Mouse (Mus musculus): Measurements from ENCODE around the gene Gm20916.
"Not testable (repeated sequence)": the region's sequence is repeated elsewhere in the genome, so short reads cannot be mapped to it uniquely, and the experiment has no call there.

Gm20916 gene

DNA sequence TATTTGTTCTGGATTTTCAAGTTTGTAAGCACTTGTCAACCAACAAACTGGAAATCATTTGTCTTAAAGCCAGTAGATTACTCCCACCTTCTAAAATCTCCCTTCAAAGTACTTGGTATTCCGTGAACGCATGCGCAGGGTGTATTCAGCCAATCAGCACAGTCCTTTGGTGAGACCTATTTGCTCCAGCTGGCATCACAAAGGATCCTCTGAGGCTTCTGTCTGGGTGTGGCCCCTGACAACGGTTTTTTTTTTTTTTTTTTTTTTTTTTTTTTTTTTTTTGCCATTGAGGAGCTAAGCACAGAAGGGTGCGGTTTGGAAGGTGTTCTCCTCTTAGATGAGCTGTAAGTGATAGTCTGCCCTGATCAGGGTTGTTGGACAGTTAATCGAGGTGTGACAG is at the start of gene Gm20916:
Gm20916 (plus strand) TSS at position 301 of the 400 bp plus-strand sequence.
- not testable (repeated sequence) for DNase-seq
